Mouse (Mus musculus) adrenal gland, adult (tissue): ENCODE data around the gene Plekho1.
"Not testable (repeated sequence)": the region's sequence is repeated elsewhere in the genome, so short reads cannot be mapped to it uniquely, and the experiment has no call there.

Source experiments
- DNase-seq, 2 experiments: peaks; one replicate each; pipeline ENCODE4 v3.0.0; 2022 to 2023; ENCODE audit warnings: low spot score in 1 of 2; ENCODE audit not compliant: inconsistent age in 2 of 2

Gene Plekho1

GRCm38 (mm10) chr3:95995802-95996428 is at the start of gene Plekho1:
Plekho1 (minus strand) TSS chr3:95996001.
- peak; percentile 72 to 87 for DNase-seq

GRCm38 (mm10) chr3:96044559-96044958 is 48.8 kb upstream of the Plekho1 start:
- not testable (repeated sequence) for DNase-seq

- DNase-seq, result no peak
Observed at GRCm38 (mm10) chr3:96043104-96043503, 47.3 kb upstream of the Plekho1 start.

GRCm38 (mm10) chr3:96041079-96041478 is 45.3 kb upstream of the Plekho1 start:
- no peak for DNase-seq

GRCm38 (mm10) chr3:96040663-96041006 is 44.8 kb upstream of the Plekho1 start:
- DNase-seq, result no peak

GRCm38 (mm10) chr3:96039857-96040662 is 44.3 kb upstream of the Plekho1 start:
- no peak for DNase-seq

GRCm38 (mm10) chr3:96038851-96039250 is 43.0 kb upstream of the Plekho1 start:
- DNase-seq, result no peak

GRCm38 (mm10) chr3:96038156-96038555 is 42.4 kb upstream of the Plekho1 start:
- DNase-seq, result no peak

- DNase-seq, result no peak
Observed at GRCm38 (mm10) chr3:96036796-96037195, 41.0 kb upstream of the Plekho1 start.

- DNase-seq, result no peak
Observed at GRCm38 (mm10) chr3:96033046-96033445, 37.2 kb upstream of the Plekho1 start.

- DNase-seq, result no peak
Observed at GRCm38 (mm10) chr3:96032652-96033017, 36.8 kb upstream of the Plekho1 start.

GRCm38 (mm10) chr3:96031991-96032651 is 36.3 kb upstream of the Plekho1 start:
- no peak for DNase-seq

- DNase-seq, result no peak
Observed at GRCm38 (mm10) chr3:96029766-96030165, 34.0 kb upstream of the Plekho1 start.

GRCm38 (mm10) chr3:96029336-96029735 is 33.5 kb upstream of the Plekho1 start:
- DNase-seq, result no peak

GRCm38 (mm10) chr3:96027875-96028274 is 32.1 kb upstream of the Plekho1 start:
- no peak for DNase-seq

GRCm38 (mm10) chr3:96027145-96027544 is 31.3 kb upstream of the Plekho1 start:
- DNase-seq, result no peak

GRCm38 (mm10) chr3:96021421-96022128 is 25.8 kb upstream of the Plekho1 start:
- no peak for DNase-seq

GRCm38 (mm10) chr3:96020735-96021134 is 24.9 kb upstream of the Plekho1 start:
- DNase-seq, result no peak

GRCm38 (mm10) chr3:96017461-96017860 is 21.7 kb upstream of the Plekho1 start:
- DNase-seq, result no peak

- DNase-seq, result no peak
Observed at GRCm38 (mm10) chr3:96016257-96016889, 20.6 kb upstream of the Plekho1 start.

GRCm38 (mm10) chr3:96015681-96016080 is 19.9 kb upstream of the Plekho1 start:
- DNase-seq, result no peak
